Mouse (Mus musculus) lung, embryonic 14.5 days (tissue): ENCODE data around the gene Stam2. TPM values are rescaled to one million over a fixed set of nuclear protein-coding genes. Genes with fewer than 3 reads are reported as not detected.

Experiments
- ATAC-seq: fragments of 200-750 bp; cut with Nextera tagmentation; 2 replicates; pipeline ENCODE4 v1.8.0; 2017; ENCODE audit warnings: mild to moderate bottlenecking, moderate TSS enrichment, moderate library complexity; ENCODE audit not compliant: insufficient read depth
- DNase-seq: peaks from one replicate; pipeline ENCODE4 v3.0.0-alpha.2; 2015
- H3K27ac ChIP-seq: fragments of 300-500 bp; sonication (generic); 2 replicates; pipeline ENCODE4 v1.5.1; 2014; ENCODE audit warnings: low read depth, mild to moderate bottlenecking, moderate library complexity
- H3K27me3 ChIP-seq: fragments of 300-500 bp; sonication (generic); 2 replicates; pipeline ENCODE4 v1.6.1; 2014; ENCODE audit warnings: low read length, control low read depth; ENCODE audit not compliant: insufficient read depth
- H3K36me3 ChIP-seq: fragments of 300-500 bp; sonication (generic); 2 replicates; pipeline ENCODE4 v1.6.1; 2014; ENCODE audit warnings: control low read depth; ENCODE audit not compliant: insufficient read depth
- H3K4me1 ChIP-seq: fragments of 300-500 bp; sonication (generic); 2 replicates; pipeline ENCODE4 v1.6.1; 2014; ENCODE audit warnings: antibody characterized with exemption, control low read depth; ENCODE audit not compliant: insufficient read depth
- H3K4me2 ChIP-seq: fragments of 300-500 bp; sonication (generic); 2 replicates; pipeline ENCODE4 v1.6.1; 2014; ENCODE audit warnings: mild to moderate bottlenecking
- H3K4me3 ChIP-seq: fragments of 300-500 bp; sonication (generic); 2 replicates; pipeline ENCODE4 v1.5.1; 2014; ENCODE audit warnings: low read depth, low read length
- H3K9ac ChIP-seq: fragments of 300-500 bp; sonication (generic); 2 replicates; pipeline ENCODE4 v1.6.1; 2014
- H3K9me3 ChIP-seq: fragments of 300-500 bp; sonication (generic); 2 replicates; pipeline ENCODE4 v1.6.1; 2016; ENCODE audit warnings: low read depth, low read length, control low read depth
- CTCF ChIP-seq: IDR thresholded peaks from 2 replicates; pipeline ENCODE4 v1.5.1; 2016; ENCODE audit warnings: antibody characterized with exemption, low read depth
- WGBS: fragments of 180-500 bp; shearing (Covaris S2); extraction: QIAGEN DNeasy Blood & Tissue Kit; methylation state at CpG from one replicate; pipeline ENCODE4 v1.1.7; 2014; 5-methylcytosine and 5-hydroxymethylcytosine counted together
- polyA plus RNA-seq: library from polyadenylated mRNA; unstranded; fragments of >200 nt; fragmentation: Nextera tagmentation; extraction: Ambion mirVana; gene quantifications from 2 replicates; pipeline ENCODE4 v1.2.1, GENCODE M21; 2014

The Stam2 gene
- polyA plus RNA-seq, 1 experiment from 2014 or later, result 37.1 TPM

GRCm38 (mm10) chr2:52732001-52732400 lies 10.1 kb downstream of the Stam2 start:
- no peaks in the 10 kb centered on the region for H3K27me3 ChIP-seq
- DNase-seq (no peak), ATAC-seq (no peak)
- H3K4me3 ChIP-seq, result no peak overlapping the region
- no peak overlapping the region for H3K9ac ChIP-seq
- no peak overlapping the region for H3K4me2 ChIP-seq
- H3K4me1 ChIP-seq, result no peaks in the 10 kb centered on the region
- no peaks in the 10 kb centered on the region for H3K9me3 ChIP-seq
- no peak for TF ChIP-seq CTCF
- H3K27ac ChIP-seq, result no peak overlapping the region
- H3K36me3 ChIP-seq, result no peaks in the 10 kb centered on the region
- 83% methylated on average over 5 of the region's 5 CpGs for WGBS

GRCm38 (mm10) chr2:52730891-52731290 lies 11.2 kb downstream of the Stam2 start:
- no peaks in the 10 kb centered on the region for H3K4me1 ChIP-seq
- 87% methylated on average over 6 of the region's 6 CpGs for WGBS
- H3K9me3 ChIP-seq, result no peaks in the 10 kb centered on the region
- no peak overlapping the region for H3K4me3 ChIP-seq
- no peak overlapping the region for H3K27ac ChIP-seq
- H3K27me3 ChIP-seq, result no peaks in the 10 kb centered on the region
- DNase-seq, result no peak
- no peak for TF ChIP-seq CTCF
- no peak for ATAC-seq
- H3K4me2 ChIP-seq, result no peak overlapping the region
- H3K36me3 ChIP-seq, result no peaks in the 10 kb centered on the region
- H3K9ac ChIP-seq, result no peak overlapping the region

- no peaks in the 10 kb centered on the region for H3K4me1 ChIP-seq
- peak; percentile 93 for ATAC-seq
- peak overlapping the region; percentile 36 for H3K4me2 ChIP-seq
- 43% methylated on average over 13 of the region's 13 CpGs for WGBS
- H3K27ac ChIP-seq, result peak overlapping the region; percentile 56; the same call in 1 of the 2 replicates
- H3K36me3 ChIP-seq, result 0 out of 2 replicates have a peak, but pooled peaks cover 4% of the 10 kb centered on the region
- TF ChIP-seq CTCF, result no peak
- no peaks in the 10 kb centered on the region for H3K27me3 ChIP-seq
- no peaks in the 10 kb centered on the region for H3K9me3 ChIP-seq
- H3K9ac ChIP-seq, result no peak overlapping the region
- H3K4me3 ChIP-seq, result no peak overlapping the region
- DNase-seq, result peak; percentile 66
Measured at GRCm38 (mm10) chr2:52720231-52721025, 21.7 kb downstream of the Stam2 start.

- no peak overlapping the region for H3K4me3 ChIP-seq
- TF ChIP-seq CTCF, result no peak
- H3K27me3 ChIP-seq, result no peaks in the 10 kb centered on the region
- H3K27ac ChIP-seq, result no peak overlapping the region
- no peak overlapping the region for H3K4me2 ChIP-seq
- 89% methylated on average over 5 of the region's 5 CpGs for WGBS
- no peak for ATAC-seq
- H3K36me3 ChIP-seq, result peaks cover 24% of the 10 kb centered on the region
- no peaks in the 10 kb centered on the region for H3K9me3 ChIP-seq
- DNase-seq, result no peak
- H3K9ac ChIP-seq, result no peak overlapping the region
- H3K4me1 ChIP-seq, result no peaks in the 10 kb centered on the region
Measured at GRCm38 (mm10) chr2:52717076-52717475, 25.0 kb downstream of the Stam2 start.

GRCm38 (mm10) chr2:52715538-52715937 lies 26.5 kb downstream of the Stam2 start:
- Histone ChIP-seq H3K27ac (no peak overlapping the region), H3K9ac (no peak overlapping the region), H3K9me3 (no peaks in the 10 kb centered on the region), H3K27me3 (no peaks in the 10 kb centered on the region), H3K36me3 (peaks cover 25% of the 10 kb centered on the region), H3K4me2 (no peak overlapping the region), H3K4me1 (no peaks in the 10 kb centered on the region), H3K4me3 (no peak overlapping the region)
- no peak for TF ChIP-seq CTCF
- WGBS, result 91% methylated on average over 6 of the region's 6 CpGs
- DNase-seq (no peak), ATAC-seq (no peak)

GRCm38 (mm10) chr2:52714111-52714510 lies 28.0 kb downstream of the Stam2 start:
- 94% methylated on average over 4 of the region's 4 CpGs for WGBS
- TF ChIP-seq CTCF, result no peak
- no peak for ATAC-seq
- Histone ChIP-seq H3K4me3 (no peak overlapping the region), H3K27me3 (no peaks in the 10 kb centered on the region), H3K36me3 (peaks cover 34% of the 10 kb centered on the region), H3K4me1 (no peaks in the 10 kb centered on the region), H3K9me3 (no peaks in the 10 kb centered on the region), H3K27ac (no peak overlapping the region), H3K4me2 (no peak overlapping the region), H3K9ac (no peak overlapping the region)
- no peak for DNase-seq

- Histone ChIP-seq H3K4me2 (no peak overlapping the region), H3K4me3 (no peak overlapping the region), H3K9me3 (no peaks in the 10 kb centered on the region), H3K27ac (no peak overlapping the region), H3K9ac (no peak overlapping the region), H3K4me1 (no peaks in the 10 kb centered on the region), H3K36me3 (peaks cover 36% of the 10 kb centered on the region), H3K27me3 (no peaks in the 10 kb centered on the region)
- 59% methylated on average over 2 of the region's 2 CpGs for WGBS
- no peak for TF ChIP-seq CTCF
- no peak for ATAC-seq
- no peak for DNase-seq
Measured at GRCm38 (mm10) chr2:52710804-52711203, 31.3 kb downstream of the Stam2 start.
